Mouse (Mus musculus): ENCODE measurements around the gene Atpaf1.

Atpaf1 gene

GRCm38 (mm10) chr4:115812326-115812725 is 27.7 kb downstream of the Atpaf1 start:
- no peak for DNase-seq (ENCODE audit: low read depth, low spot score)

- no peak for DNase-seq (ENCODE audit: low read depth, low spot score)
These were observed 31.0 kb downstream of the Atpaf1 start for GRCm38 (mm10) chr4:115815606-115816005.

GRCm38 (mm10) chr4:115820199-115820598 is 35.6 kb downstream of the Atpaf1 start:
- no peak for DNase-seq (ENCODE audit: low read depth, low spot score)

DNA sequence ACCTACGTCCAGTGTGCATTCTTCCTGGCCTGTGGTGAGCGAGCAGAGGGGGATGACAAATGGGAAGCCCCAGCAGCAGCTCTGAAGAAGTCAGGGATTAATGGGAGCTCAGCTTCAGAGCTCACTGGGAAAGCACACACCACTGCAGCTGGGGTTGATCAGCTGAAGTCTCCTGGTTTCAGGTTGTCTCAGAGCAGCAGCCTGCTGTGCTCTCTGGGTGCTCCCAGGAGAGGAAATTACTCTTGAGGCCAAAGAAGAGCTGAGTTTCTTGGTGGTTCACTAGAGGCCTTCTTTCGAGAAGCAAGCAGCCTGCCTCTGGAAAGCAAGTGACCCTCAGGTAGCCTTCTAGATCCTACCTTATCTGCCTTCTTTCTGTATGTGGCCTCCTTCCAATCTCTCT is 36.3 kb downstream of the Atpaf1 start:
- no peak for DNase-seq (ENCODE audit: low read depth, low spot score)

DNA sequence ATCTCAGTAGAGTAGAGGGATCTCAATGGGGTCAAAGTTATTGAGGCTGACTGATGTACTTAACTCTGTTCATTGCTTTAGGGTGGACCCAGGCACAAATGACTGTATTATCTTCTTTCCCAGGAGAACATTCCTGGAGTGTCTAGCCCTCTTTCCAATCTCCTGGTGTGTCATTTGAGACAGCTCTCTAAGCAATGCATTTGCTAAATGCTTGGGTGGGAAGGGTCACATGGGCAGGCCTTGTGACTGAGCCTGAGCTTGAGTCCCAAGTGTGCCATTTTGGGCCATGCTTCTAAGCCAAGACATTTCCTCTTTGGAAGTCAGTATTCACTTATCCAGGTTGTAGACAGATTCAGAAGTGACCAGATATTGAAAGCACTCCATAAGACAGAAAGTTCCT is 36.8 kb downstream of the Atpaf1 start:
- DNase-seq (ENCODE audit: low read depth, low spot score) = no peak

- no peak for DNase-seq (ENCODE audit: low read depth, low spot score)
These were observed 37.3 kb downstream of the Atpaf1 start for GRCm38 (mm10) chr4:115821928-115822327.

GRCm38 (mm10) chr4:115824178-115824577 is 39.6 kb downstream of the Atpaf1 start:
- DNase-seq (ENCODE audit: low read depth, low spot score) = no peak

GRCm38 (mm10) chr4:115825271-115825670 is 40.7 kb downstream of the Atpaf1 start:
- DNase-seq (ENCODE audit: low read depth, low spot score) = no peak

- DNase-seq (ENCODE audit: low read depth, low spot score) = no peak
These were observed 42.5 kb downstream of the Atpaf1 start for GRCm38 (mm10) chr4:115827066-115827465.

- no peak for DNase-seq (ENCODE audit: low read depth, low spot score)
These were observed 42.9 kb downstream of the Atpaf1 start for GRCm38 (mm10) chr4:115827535-115827887.

GRCm38 (mm10) chr4:115827888-115828571 is 43.4 kb downstream of the Atpaf1 start, which contains the start of gene Mob3c:
TSS of gene Mob3c (plus strand) at chr4:115828092.
- DNase-seq (ENCODE audit: low read depth, low spot score) = peak; percentile 88

DNA sequence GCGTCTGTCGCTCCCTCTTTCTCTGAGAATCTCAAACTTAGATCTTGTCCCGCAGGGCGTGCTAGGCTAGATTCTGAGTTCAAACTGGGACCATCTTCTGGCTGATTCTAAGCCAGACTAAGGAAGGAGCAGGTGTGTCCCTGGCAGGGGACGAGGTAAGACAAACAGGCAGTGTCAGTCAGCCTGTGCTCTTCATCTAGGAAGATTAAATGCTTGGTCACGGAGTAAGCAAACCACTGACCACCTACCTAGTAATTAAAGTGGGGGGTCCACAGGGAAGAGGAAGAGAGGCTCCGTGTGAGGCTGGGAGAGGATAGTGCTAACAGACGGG is 43.9 kb downstream of the Atpaf1 start:
- no peak for DNase-seq (ENCODE audit: low read depth, low spot score)

DNA sequence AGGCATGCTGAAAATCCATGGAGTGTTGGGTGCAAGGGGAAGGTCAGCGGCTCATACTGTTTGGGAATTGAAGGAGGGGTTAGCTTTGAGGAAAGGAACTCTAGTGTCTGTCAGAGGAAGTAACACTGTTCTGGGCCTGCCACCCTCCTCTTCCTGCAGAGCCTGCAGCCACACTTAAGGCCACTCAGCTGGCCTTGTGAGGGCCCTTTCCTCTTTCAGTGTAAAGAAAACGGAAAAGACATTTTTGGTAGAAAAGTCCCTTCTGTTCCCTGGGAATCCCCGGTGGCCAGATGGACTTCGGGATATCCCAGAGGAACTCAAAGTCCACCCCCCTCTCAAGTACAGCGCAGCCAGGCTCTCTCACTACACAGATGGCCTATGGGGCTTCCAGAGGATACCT is 45.9 kb downstream of the Atpaf1 start:
- DNase-seq (ENCODE audit: low read depth, low spot score) = no peak

DNA sequence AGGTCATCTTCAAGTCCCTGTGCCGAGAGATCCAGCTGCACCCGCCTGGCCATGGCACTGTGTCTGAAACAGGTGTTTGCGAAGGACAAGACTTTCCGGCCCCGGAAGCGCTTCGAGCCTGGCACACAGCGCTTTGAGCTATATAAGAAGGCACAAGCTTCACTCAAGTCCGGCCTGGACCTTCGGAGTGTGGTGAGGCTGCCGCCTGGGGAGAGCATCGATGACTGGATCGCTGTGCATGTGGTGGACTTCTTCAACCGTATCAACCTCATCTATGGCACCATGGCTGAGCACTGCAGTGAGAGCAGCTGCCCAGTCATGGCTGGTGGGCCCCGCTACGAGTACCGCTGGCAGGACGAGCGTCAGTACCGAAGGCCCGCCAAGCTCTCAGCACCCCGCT is 46.6 kb downstream of the Atpaf1 start:
- no peak for DNase-seq (ENCODE audit: low read depth, low spot score)

- DNase-seq (ENCODE audit: low read depth, low spot score) = no peak
These were observed 47.4 kb downstream of the Atpaf1 start for GRCm38 (mm10) chr4:115832040-115832439.

DNA sequence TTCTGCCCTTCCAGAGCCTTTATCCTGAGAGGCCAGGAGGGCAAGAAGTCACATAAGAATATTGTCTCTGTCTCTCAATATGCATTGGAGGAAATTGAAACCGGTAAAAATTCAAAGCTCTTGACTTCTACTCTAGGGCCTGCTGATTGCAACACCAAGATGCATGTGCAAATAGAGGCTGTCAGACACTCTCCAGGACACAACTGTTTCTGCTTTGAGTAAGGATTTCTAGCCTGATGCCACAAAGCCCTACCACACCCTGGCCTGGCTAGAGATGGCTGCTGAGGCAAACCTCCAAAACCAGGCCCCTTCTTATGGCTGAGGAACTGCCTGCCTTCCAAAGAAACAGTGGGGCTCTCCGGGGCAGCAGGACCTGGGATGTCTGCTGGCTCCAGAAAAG is 51.0 kb downstream of the Atpaf1 start:
- no peak for DNase-seq (ENCODE audit: low read depth, low spot score)

DNA sequence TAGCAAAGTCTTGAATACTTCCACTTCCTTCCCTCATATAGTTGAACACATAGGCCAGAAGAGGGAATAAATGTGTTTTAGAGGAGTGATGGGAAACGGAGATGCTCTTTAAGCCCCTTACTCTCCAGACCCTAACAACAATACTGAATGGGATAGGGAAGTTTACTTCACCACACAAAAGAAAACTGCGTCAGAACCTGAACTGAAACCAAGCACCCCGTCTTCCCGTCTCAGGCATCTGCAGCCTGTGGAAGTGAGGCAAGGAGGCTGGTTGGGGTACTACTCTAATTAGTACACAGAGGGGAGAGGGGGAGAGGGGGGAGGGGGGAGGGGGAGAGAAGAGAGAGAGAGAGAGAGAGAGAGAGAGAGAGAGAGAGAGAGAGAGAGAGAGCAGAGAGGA is 53.6 kb downstream of the Atpaf1 start:
- peak; percentile 62 for DNase-seq (ENCODE audit: low read depth, low spot score)

DNA sequence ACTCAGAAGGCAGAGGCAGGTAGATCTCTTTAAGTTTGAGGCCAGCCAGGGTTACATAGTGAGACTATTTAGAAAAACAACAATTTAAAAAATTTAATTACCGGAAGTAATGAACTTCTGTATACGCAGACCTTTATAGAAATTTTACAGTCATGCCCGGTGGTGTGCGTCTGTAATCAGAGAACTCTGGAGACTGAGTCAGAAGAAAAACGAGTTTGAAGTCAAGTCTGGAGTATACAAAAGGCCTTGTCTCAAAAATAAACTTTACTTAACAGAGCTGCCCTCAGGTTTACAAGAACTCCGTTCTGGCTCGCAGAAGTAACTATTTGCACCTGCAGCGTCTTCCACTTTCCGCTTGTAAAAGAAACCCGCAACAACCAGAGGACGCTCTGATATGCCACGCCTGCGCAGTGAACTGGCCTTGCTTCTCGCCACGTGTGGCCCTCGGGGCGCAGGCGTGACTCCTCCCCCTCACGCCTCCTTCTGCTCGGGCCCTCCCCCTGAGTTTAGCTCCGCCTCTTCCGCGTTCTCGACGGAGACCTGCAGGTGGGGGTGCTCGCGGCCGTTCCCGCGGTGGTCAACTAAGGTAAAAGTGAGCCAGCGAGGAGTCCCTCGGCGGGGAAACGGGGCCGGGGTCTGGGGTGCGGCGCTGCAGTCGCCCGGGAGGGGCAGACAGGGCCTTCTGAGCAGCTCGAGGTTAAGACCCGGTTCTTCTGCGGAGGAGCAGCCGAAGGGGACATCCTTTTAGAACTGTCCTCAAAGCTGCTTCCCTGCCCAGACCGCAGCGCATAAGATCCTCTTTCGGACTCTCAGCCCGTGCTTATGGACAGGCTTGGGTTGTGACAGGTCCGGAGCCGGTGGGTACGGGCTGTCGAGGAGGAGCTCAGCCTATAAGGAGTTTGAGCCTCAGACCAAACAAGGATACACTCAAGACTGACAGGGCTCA is 54.4 kb downstream of the Atpaf1 start, which contains the start of gene Mknk1:
TSS of gene Mknk1 (plus strand) at position 503 of the 946 bp plus-strand sequence.
- peak; percentile 99 for DNase-seq (ENCODE audit: low read depth, low spot score)

- no peak for DNase-seq (ENCODE audit: low read depth, low spot score)
These were observed 55.3 kb downstream of the Atpaf1 start for GRCm38 (mm10) chr4:115839956-115840355.

GRCm38 (mm10) chr4:115840842-115841241 is 56.2 kb downstream of the Atpaf1 start:
- DNase-seq (ENCODE audit: low read depth, low spot score) = no peak

DNA sequence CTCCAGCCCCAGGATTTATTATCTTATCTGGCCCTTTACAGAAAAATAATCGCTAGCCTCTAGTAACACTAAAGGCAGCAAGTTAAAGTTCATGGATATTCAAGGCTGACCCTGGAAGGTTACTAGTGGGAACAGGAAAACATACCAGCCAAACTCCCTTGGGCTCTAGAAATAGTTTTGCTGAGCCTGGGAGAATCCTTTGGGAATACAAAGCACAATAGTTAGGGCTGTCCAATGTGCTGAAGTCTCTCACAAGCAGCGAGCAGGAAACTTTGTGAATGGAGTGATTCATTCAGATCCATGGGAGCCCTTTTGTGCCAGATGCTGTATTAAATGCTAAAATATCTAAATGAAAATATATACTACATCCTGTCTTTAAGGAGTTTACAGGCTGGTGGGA is 62.0 kb downstream of the Atpaf1 start:
- DNase-seq (ENCODE audit: low read depth, low spot score) = no peak

DNA sequence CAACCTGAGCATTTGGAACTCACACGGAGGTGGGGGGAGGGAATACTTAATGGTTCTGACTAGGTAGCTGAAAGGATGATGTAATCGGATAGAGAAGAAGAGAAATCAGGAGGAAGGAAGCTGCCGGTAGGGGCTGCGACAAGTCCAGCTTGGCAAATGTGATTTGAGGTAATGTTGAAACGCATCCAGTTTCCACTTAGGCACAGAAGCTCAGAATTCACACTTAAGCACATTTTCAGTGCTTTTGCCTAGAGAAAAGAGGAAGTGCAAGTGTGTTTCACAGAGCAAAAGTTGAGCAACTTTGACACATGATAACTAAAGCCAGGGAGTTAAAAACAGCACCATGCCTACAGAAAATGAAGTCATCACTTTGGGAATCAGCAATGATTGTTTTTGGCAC is 62.8 kb downstream of the Atpaf1 start:
- peak; percentile 78 for DNase-seq (ENCODE audit: low read depth, low spot score)

DNA sequence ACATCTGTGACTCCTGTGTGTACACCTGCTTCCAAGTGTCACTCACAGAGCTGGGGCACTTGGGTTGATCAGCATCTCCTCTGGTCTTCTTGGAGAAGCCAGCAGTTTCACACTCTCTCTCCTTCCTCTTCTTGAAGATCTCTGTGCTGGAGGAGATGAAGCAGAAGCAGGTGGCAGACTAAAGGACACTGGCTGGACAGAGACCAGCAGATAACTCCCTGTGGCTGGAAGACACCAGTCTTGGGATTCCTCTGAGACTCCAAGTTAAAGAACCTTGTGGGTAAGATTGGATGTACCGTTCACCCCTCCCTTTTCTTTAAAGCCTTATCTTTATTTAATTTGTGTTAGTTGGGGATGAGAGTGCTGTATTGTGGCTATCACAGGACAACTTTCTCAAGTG is 63.5 kb downstream of the Atpaf1 start:
- no peak for DNase-seq (ENCODE audit: low read depth, low spot score)
